Mouse (Mus musculus): ENCODE data around the gene Vmn1r15.

GRCm38 (mm10) chr6:57278952-57279351 is 21.2 kb downstream of the Vmn1r15 start:
- no peak for TF ChIP-seq CTCF (IDR thresholded peaks at IDR 0.05)
- TF ChIP-seq EP300 (IDR thresholded peaks at IDR 0.05): no peak

All from lung, postnatal 0 days (tissue).